Mouse (Mus musculus) forelimb bud, embryonic 11.5 days (tissue): ENCODE data around the gene Gm13539.
A peak's percentile ranks its signal among the peaks of the same experiment; 100 is the strongest.
"Not testable (repeated sequence)": the region's sequence is repeated elsewhere in the genome, so short reads cannot be mapped to it uniquely, and the experiment has no call there.

Experiments
- DNase-seq: peaks from one replicate; pipeline ENCODE4 v3.0.0-alpha.2; 2012; ENCODE audit warnings: low read depth, low spot score

The Gm13539 gene

GRCm38 (mm10) chr2:25781957-25782356 is at the start of gene Gm13539:
Gene Gm13539, plus strand, starts transcription at chr2:25782257.
- no peak for DNase-seq

- no peak for DNase-seq
Measured at GRCm38 (mm10) chr2:25733199-25733930, 48.7 kb upstream of the Gm13539 start.

GRCm38 (mm10) chr2:25736709-25737108 is 45.3 kb upstream of the Gm13539 start, which contains the start of gene Obp2b:
Gene Obp2b, plus strand, starts transcription at chr2:25737009.
- DNase-seq = not testable (repeated sequence)

- peak; percentile 3 for DNase-seq
Measured at GRCm38 (mm10) chr2:25741671-25742070, 40.4 kb upstream of the Gm13539 start.

GRCm38 (mm10) chr2:25754201-25754600 is 27.9 kb upstream of the Gm13539 start:
- no peak for DNase-seq

GRCm38 (mm10) chr2:25758064-25758625 is 23.9 kb upstream of the Gm13539 start:
- DNase-seq = peak; percentile 6

GRCm38 (mm10) chr2:25765269-25765668 is 16.8 kb upstream of the Gm13539 start, which contains the start of gene Lcn3:
Gene Lcn3, plus strand, starts transcription at chr2:25765569.
- DNase-seq = no peak

- no peak for DNase-seq
Measured at GRCm38 (mm10) chr2:25767764-25768163, 14.3 kb upstream of the Gm13539 start.

GRCm38 (mm10) chr2:25773507-25773906 is 8.6 kb upstream of the Gm13539 start:
- no peak for DNase-seq

GRCm38 (mm10) chr2:25774640-25775039 is 7.4 kb upstream of the Gm13539 start:
- no peak for DNase-seq

GRCm38 (mm10) chr2:25775991-25776390 is 6.1 kb upstream of the Gm13539 start:
- no peak for DNase-seq

- DNase-seq = no peak
Measured at GRCm38 (mm10) chr2:25776717-25777116, 5.3 kb upstream of the Gm13539 start, which contains the start of gene Lcn11. Gene Lcn11, plus strand, starts transcription at chr2:25777017.

GRCm38 (mm10) chr2:25779076-25779475 is 3.0 kb upstream of the Gm13539 start:
- DNase-seq = no peak

- no peak for DNase-seq
Measured at GRCm38 (mm10) chr2:25780921-25781320, 1.1 kb upstream of the Gm13539 start.

GRCm38 (mm10) chr2:25785573-25786322 is 3.7 kb downstream of the Gm13539 start:
- peak; percentile 3 for DNase-seq

GRCm38 (mm10) chr2:25789092-25789491 is 7.0 kb downstream of the Gm13539 start:
- no peak for DNase-seq

GRCm38 (mm10) chr2:25797635-25798034 is 15.6 kb downstream of the Gm13539 start:
- DNase-seq = no peak

GRCm38 (mm10) chr2:25798065-25798464 is 16.0 kb downstream of the Gm13539 start:
- DNase-seq = no peak

- no peak for DNase-seq
Measured at GRCm38 (mm10) chr2:25811711-25812110, 29.7 kb downstream of the Gm13539 start.

GRCm38 (mm10) chr2:25813364-25813763 is 31.3 kb downstream of the Gm13539 start:
- no peak for DNase-seq

- not testable (repeated sequence) for DNase-seq
Measured at GRCm38 (mm10) chr2:25815748-25816147, 33.7 kb downstream of the Gm13539 start, which contains the start of gene Glt6d1. Gene Glt6d1, minus strand, starts transcription at chr2:25815848.

- no peak for DNase-seq
Measured at GRCm38 (mm10) chr2:25822806-25823205, 40.7 kb downstream of the Gm13539 start, which contains the start of gene Lcn9. Gene Lcn9, plus strand, starts transcription at chr2:25823153.
